Mouse (Mus musculus) embryonic facial prominence, embryonic 13.5 days (tissue): ENCODE data around the gene Chchd2. TPM values are rescaled to one million over a fixed set of nuclear protein-coding genes. Genes with fewer than 3 reads are reported as not detected.
"Not testable (repeated sequence)": the region's sequence is repeated elsewhere in the genome, so short reads cannot be mapped to it uniquely, and the experiment has no call there.

Experiments used
- ATAC-seq: fragments of 200-750 bp; cut with Nextera tagmentation; 2 replicates; pipeline ENCODE4 v1.8.0; 2017; ENCODE audit warnings: low read depth; ENCODE audit not compliant: insufficient number of reproducible peaks, insufficient read depth, low FRiP score, low TSS enrichment
- H3K27ac ChIP-seq: fragments of 300-500 bp; sonication (generic); 2 replicates; pipeline ENCODE4 v1.5.1; 2015; ENCODE audit warnings: moderate library complexity, mild to moderate bottlenecking, inconsistent platforms
- H3K27me3 ChIP-seq: fragments of 300-500 bp; sonication (generic); 2 replicates; pipeline ENCODE4 v1.6.1; 2015; ENCODE audit warnings: mild to moderate bottlenecking, inconsistent platforms
- H3K36me3 ChIP-seq: fragments of 300-500 bp; sonication (generic); 2 replicates; pipeline ENCODE4 v1.6.1; 2015; ENCODE audit warnings: mild to moderate bottlenecking, inconsistent platforms
- H3K4me1 ChIP-seq: fragments of 300-500 bp; sonication (generic); 2 replicates; pipeline ENCODE4 v1.6.1; 2015; ENCODE audit warnings: inconsistent platforms
- H3K4me2 ChIP-seq: fragments of 300-500 bp; sonication (generic); 2 replicates; pipeline ENCODE4 v1.6.1; 2015; ENCODE audit warnings: moderate library complexity, mild to moderate bottlenecking, inconsistent platforms
- H3K4me3 ChIP-seq: fragments of 300-500 bp; sonication (generic); 2 replicates; pipeline ENCODE4 v1.5.1; 2015; ENCODE audit warnings: mild to moderate bottlenecking, inconsistent platforms
- H3K9ac ChIP-seq: fragments of 300-500 bp; sonication (generic); 2 replicates; pipeline ENCODE4 v1.6.1; 2015; ENCODE audit warnings: mild to moderate bottlenecking, inconsistent platforms
- H3K9me3 ChIP-seq: fragments of 300-500 bp; sonication (generic); 2 replicates; pipeline ENCODE4 v1.6.1; 2016; ENCODE audit warnings: inconsistent platforms
- WGBS: fragments of 180-500 bp; shearing (Covaris S2); methylation state at CpG from one replicate; pipeline ENCODE4 v1.1.7; 2015; ENCODE audit warnings: mixed read lengths; 5-methylcytosine and 5-hydroxymethylcytosine counted together
- polyA plus RNA-seq: library from polyadenylated mRNA; unstranded; fragments of >200 nt; fragmentation: Nextera tagmentation; extraction: Ambion mirVana; gene quantifications from 2 replicates; pipeline ENCODE4 v1.2.1, GENCODE M21; 2015

Chchd2 gene
- 929 and 951 TPM in 2 replicates for polyA plus RNA-seq

- H3K4me2 ChIP-seq, result peak within 1 kb of the TSS; percentile 90
- H3K4me3 ChIP-seq, result peak within 1 kb of the TSS; percentile 65
- peaks cover 22% of the 10 kb centered on the region for H3K36me3 ChIP-seq
- H3K9ac ChIP-seq, result peak within 1 kb of the TSS; percentile 83
- no peaks in the 10 kb centered on the region for H3K27me3 ChIP-seq
- no peaks in the 10 kb centered on the region for H3K9me3 ChIP-seq
- WGBS, result under 1% methylated on average over 46 of the region's 46 CpGs
- ATAC-seq, result peak; percentile 98
- peak within 1 kb of the TSS; percentile 91 for H3K27ac ChIP-seq
- peaks cover 13% of the 10 kb centered on the region for H3K4me1 ChIP-seq
Observed at GRCm38 (mm10) chr5:129886911-129887636, at the start of gene Chchd2. Gene Chchd2, minus strand, starts transcription at chr5:129887470.

GRCm38 (mm10) chr5:129936941-129937340 lies 49.7 kb upstream of the Chchd2 start:
- Histone ChIP-seq H3K9ac (no peak overlapping the region), H3K4me3 (no peak overlapping the region), H3K9me3 (no peaks in the 10 kb centered on the region), H3K36me3 (no peaks in the 10 kb centered on the region), H3K27ac (no peak overlapping the region), H3K4me1 (no peaks in the 10 kb centered on the region), H3K4me2 (no peak overlapping the region), H3K27me3 (no peaks in the 10 kb centered on the region)
- ATAC-seq, result no peak
- 37% methylated on average over 4 of the region's 4 CpGs for WGBS

GRCm38 (mm10) chr5:129929924-129930855 lies 42.9 kb upstream of the Chchd2 start:
- no peak for ATAC-seq
- 56% methylated on average over 9 of the region's 9 CpGs for WGBS

GRCm38 (mm10) chr5:129925933-129926332 lies 38.7 kb upstream of the Chchd2 start:
- no peaks in the 10 kb centered on the region for H3K27me3 ChIP-seq
- H3K9ac ChIP-seq, result no peak overlapping the region
- H3K27ac ChIP-seq, result no peak overlapping the region
- ATAC-seq, result no peak
- H3K4me2 ChIP-seq, result no peak overlapping the region
- H3K9me3 ChIP-seq, result no peaks in the 10 kb centered on the region
- H3K36me3 ChIP-seq, result no peaks in the 10 kb centered on the region
- H3K4me3 ChIP-seq, result no peak overlapping the region
- WGBS, result 76% methylated on average over 5 of the region's 5 CpGs
- no peaks in the 10 kb centered on the region for H3K4me1 ChIP-seq

More at GRCm38 (mm10) chr5:129929924-129930855, 42.9 kb upstream of the Chchd2 start:
- no peak overlapping the region for H3K4me2 ChIP-seq
- H3K9me3 ChIP-seq, result no peaks in the 10 kb centered on the region
- H3K4me3 ChIP-seq, result no peak overlapping the region
- no peaks in the 10 kb centered on the region for H3K4me1 ChIP-seq
- no peak overlapping the region for H3K27ac ChIP-seq
- H3K27me3 ChIP-seq, result no peaks in the 10 kb centered on the region
- no peak overlapping the region for H3K9ac ChIP-seq
- H3K36me3 ChIP-seq, result no peaks in the 10 kb centered on the region

- H3K4me2 ChIP-seq, result no peak overlapping the region
- no peak overlapping the region for H3K9ac ChIP-seq
- 90% methylated on average over 8 of the region's 8 CpGs for WGBS
- no peak for ATAC-seq
- H3K4me1 ChIP-seq, result no peaks in the 10 kb centered on the region
- no peak overlapping the region for H3K4me3 ChIP-seq
- H3K9me3 ChIP-seq, result no peaks in the 10 kb centered on the region
- H3K27me3 ChIP-seq, result no peaks in the 10 kb centered on the region
- H3K27ac ChIP-seq, result no peak overlapping the region
- H3K36me3 ChIP-seq, result no peaks in the 10 kb centered on the region
Observed at GRCm38 (mm10) chr5:129924820-129925452, 37.7 kb upstream of the Chchd2 start.

GRCm38 (mm10) chr5:129921972-129922371 lies 34.7 kb upstream of the Chchd2 start:
- H3K9ac ChIP-seq, result no peak overlapping the region
- no peaks in the 10 kb centered on the region for H3K4me1 ChIP-seq
- H3K36me3 ChIP-seq, result no peaks in the 10 kb centered on the region
- H3K4me2 ChIP-seq, result no peak overlapping the region
- 92% methylated on average over 4 of the region's 4 CpGs for WGBS
- H3K9me3 ChIP-seq, result no peaks in the 10 kb centered on the region
- ATAC-seq, result no peak
- no peak overlapping the region for H3K27ac ChIP-seq
- no peak overlapping the region for H3K4me3 ChIP-seq
- H3K27me3 ChIP-seq, result no peaks in the 10 kb centered on the region

DNA sequence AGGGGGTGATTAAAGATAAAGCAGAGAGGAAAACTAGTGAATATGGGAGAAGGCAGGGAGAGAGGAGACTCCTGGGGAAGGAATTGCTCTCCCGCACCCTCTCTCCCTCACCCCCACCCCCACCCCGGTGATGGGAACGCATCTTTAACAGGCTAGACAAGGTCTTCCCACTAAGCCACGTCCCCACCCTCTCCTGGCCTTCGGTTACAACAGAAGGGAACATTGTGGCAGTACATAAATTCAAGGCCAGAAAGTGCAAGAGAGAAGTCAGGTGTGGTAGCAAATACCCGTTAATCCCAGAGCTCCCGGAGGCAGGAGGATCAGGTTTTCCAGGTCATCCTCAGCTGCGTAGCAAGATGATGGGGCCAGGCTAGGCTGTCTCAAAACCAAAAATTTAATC lies 32.0 kb upstream of the Chchd2 start:
- Histone ChIP-seq H3K27ac (no peak overlapping the region), H3K4me3 (no peak overlapping the region), H3K36me3 (no peaks in the 10 kb centered on the region), H3K27me3 (no peaks in the 10 kb centered on the region), H3K9ac (no peak overlapping the region), H3K4me2 (no peak overlapping the region), H3K9me3 (no peaks in the 10 kb centered on the region), H3K4me1 (no peaks in the 10 kb centered on the region)
- WGBS, result 51% methylated on average over 8 of the region's 8 CpGs
- no peak for ATAC-seq

GRCm38 (mm10) chr5:129918752-129919151 lies 31.5 kb upstream of the Chchd2 start:
- H3K4me3 ChIP-seq, result no peak overlapping the region
- H3K9me3 ChIP-seq, result no peaks in the 10 kb centered on the region
- no peak for ATAC-seq
- no peak overlapping the region for H3K27ac ChIP-seq
- no peaks in the 10 kb centered on the region for H3K27me3 ChIP-seq
- no peaks in the 10 kb centered on the region for H3K4me1 ChIP-seq
- no peak overlapping the region for H3K9ac ChIP-seq
- 80% methylated on average over 9 of the region's 9 CpGs for WGBS
- no peaks in the 10 kb centered on the region for H3K36me3 ChIP-seq
- H3K4me2 ChIP-seq, result no peak overlapping the region

DNA sequence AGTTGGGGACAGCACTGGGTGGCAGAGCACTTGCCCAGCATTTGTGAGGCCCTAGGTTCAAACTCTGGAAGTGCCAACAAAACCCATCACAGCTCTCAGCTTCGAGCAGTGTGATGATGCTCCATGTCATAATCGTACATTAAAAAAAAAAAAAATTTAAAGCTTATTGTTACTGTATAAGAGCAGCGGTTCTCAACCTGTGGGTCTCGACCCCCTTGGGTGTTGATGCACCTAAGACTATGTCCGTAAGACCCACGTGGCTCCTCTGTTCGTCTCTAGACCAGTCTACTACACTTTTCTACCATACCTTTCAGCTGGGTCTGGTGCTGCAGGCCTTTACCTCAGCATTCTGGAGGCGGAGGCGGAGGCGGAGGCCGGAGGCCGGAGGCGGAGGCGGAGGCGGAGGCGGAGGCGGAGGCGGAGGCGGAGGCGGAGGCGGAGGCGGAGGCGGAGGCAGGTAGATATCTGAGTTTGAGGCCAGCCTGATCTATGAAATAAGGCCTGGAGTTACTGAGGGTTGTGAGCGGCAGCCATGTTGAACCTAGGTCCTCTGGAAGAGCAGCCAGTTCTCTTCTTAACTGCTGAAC lies 30.9 kb upstream of the Chchd2 start:
- H3K27ac ChIP-seq, result no peak overlapping the region
- ATAC-seq, result no peak
- WGBS, result 89% methylated on average over 24 of the region's 24 CpGs

DNA sequence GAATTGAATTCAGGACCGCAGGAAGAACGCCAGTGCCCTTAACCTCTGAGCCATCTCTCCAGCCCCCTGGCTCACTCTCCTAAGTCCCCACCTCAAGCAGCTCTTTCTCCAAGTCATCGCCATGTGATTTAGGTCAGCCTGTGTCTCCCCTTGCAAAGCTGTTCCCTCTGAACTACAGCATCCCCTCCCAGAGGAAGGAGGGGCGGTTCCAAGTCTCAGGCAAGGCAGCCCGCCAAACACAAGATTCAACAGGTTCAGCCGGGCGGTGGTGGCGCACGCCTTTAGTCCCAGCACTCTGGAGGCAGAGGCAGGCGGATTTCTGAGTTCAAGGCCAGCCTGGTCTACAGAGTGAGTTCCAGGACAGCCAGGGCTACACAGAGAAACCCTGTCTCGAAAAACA lies 28.2 kb upstream of the Chchd2 start:
- not testable (repeated sequence) for H3K27ac ChIP-seq, H3K9me3 ChIP-seq, H3K9ac ChIP-seq, H3K36me3 ChIP-seq, H3K27me3 ChIP-seq, H3K4me1 ChIP-seq, H3K4me2 ChIP-seq, ATAC-seq, H3K4me3 ChIP-seq
- 83% methylated on average over 11 of the region's 11 CpGs for WGBS

More for the DNA sequence above, 30.9 kb upstream of the Chchd2 start:
- no peaks in the 10 kb centered on the region for H3K9me3 ChIP-seq
- H3K4me1 ChIP-seq, result no peaks in the 10 kb centered on the region
- H3K4me2 ChIP-seq, result no peak overlapping the region
- no peak overlapping the region for H3K4me3 ChIP-seq
- no peaks in the 10 kb centered on the region for H3K27me3 ChIP-seq
- no peak overlapping the region for H3K9ac ChIP-seq
- no peaks in the 10 kb centered on the region for H3K36me3 ChIP-seq

- no peaks in the 10 kb centered on the region for H3K27me3 ChIP-seq
- no peak overlapping the region for H3K4me2 ChIP-seq
- ATAC-seq, result no peak
- H3K27ac ChIP-seq, result no peak overlapping the region
- H3K4me1 ChIP-seq, result peaks cover 4% of the 10 kb centered on the region; the same call in 1 of the 2 replicates
- H3K36me3 ChIP-seq, result no peaks in the 10 kb centered on the region
- H3K9ac ChIP-seq, result no peak overlapping the region
- H3K4me3 ChIP-seq, result no peak overlapping the region
- 31% methylated on average over 2 of the region's 2 CpGs for WGBS
- H3K9me3 ChIP-seq, result no peaks in the 10 kb centered on the region
Observed at GRCm38 (mm10) chr5:129914024-129914423, 26.8 kb upstream of the Chchd2 start.
